Mouse (Mus musculus) lung, embryonic 14.5 days (tissue): ENCODE results near the gene Tacc3. TPM values are rescaled to one million over a fixed set of nuclear protein-coding genes. Genes with fewer than 3 reads are reported as not detected.

Experiments used
- ATAC-seq: fragments of 200-750 bp; cut with Nextera tagmentation; 2 replicates; pipeline ENCODE4 v1.8.0; 2017; ENCODE audit warnings: mild to moderate bottlenecking, moderate TSS enrichment, moderate library complexity; ENCODE audit not compliant: insufficient read depth
- DNase-seq: peaks from one replicate; pipeline ENCODE4 v3.0.0-alpha.2; 2015
- H3K27ac ChIP-seq: fragments of 300-500 bp; sonication (generic); 2 replicates; pipeline ENCODE4 v1.5.1; 2014; ENCODE audit warnings: low read depth, mild to moderate bottlenecking, moderate library complexity
- H3K27me3 ChIP-seq: fragments of 300-500 bp; sonication (generic); 2 replicates; pipeline ENCODE4 v1.6.1; 2014; ENCODE audit warnings: low read length, control low read depth; ENCODE audit not compliant: insufficient read depth
- H3K36me3 ChIP-seq: fragments of 300-500 bp; sonication (generic); 2 replicates; pipeline ENCODE4 v1.6.1; 2014; ENCODE audit warnings: control low read depth; ENCODE audit not compliant: insufficient read depth
- H3K4me1 ChIP-seq: fragments of 300-500 bp; sonication (generic); 2 replicates; pipeline ENCODE4 v1.6.1; 2014; ENCODE audit warnings: antibody characterized with exemption, control low read depth; ENCODE audit not compliant: insufficient read depth
- H3K4me2 ChIP-seq: fragments of 300-500 bp; sonication (generic); 2 replicates; pipeline ENCODE4 v1.6.1; 2014; ENCODE audit warnings: mild to moderate bottlenecking
- H3K4me3 ChIP-seq: fragments of 300-500 bp; sonication (generic); 2 replicates; pipeline ENCODE4 v1.5.1; 2014; ENCODE audit warnings: low read depth, low read length
- H3K9ac ChIP-seq: fragments of 300-500 bp; sonication (generic); 2 replicates; pipeline ENCODE4 v1.6.1; 2014
- H3K9me3 ChIP-seq: fragments of 300-500 bp; sonication (generic); 2 replicates; pipeline ENCODE4 v1.6.1; 2016; ENCODE audit warnings: low read depth, low read length, control low read depth
- CTCF ChIP-seq: IDR thresholded peaks from 2 replicates; pipeline ENCODE4 v1.5.1; 2016; ENCODE audit warnings: antibody characterized with exemption, low read depth
- WGBS: fragments of 180-500 bp; shearing (Covaris S2); extraction: QIAGEN DNeasy Blood & Tissue Kit; methylation state at CpG from one replicate; pipeline ENCODE4 v1.1.7; 2014; 5-methylcytosine and 5-hydroxymethylcytosine counted together
- polyA plus RNA-seq: library from polyadenylated mRNA; unstranded; fragments of >200 nt; fragmentation: Nextera tagmentation; extraction: Ambion mirVana; gene quantifications from 2 replicates; pipeline ENCODE4 v1.2.1, GENCODE M21; 2014

The Tacc3 gene
- polyA plus RNA-seq, 1 experiment from 2014 or later: 261 TPM

GRCm38 (mm10) chr5:33722266-33723018, 64.5 kb downstream of the Tacc3 start:
- Histone ChIP-seq H3K9me3 (no peaks in the 10 kb centered on the region), H3K4me1 (peaks cover 31% of the 10 kb centered on the region), H3K4me2 (peak overlapping the region; percentile 96), H3K27ac (peak overlapping the region; percentile 72), H3K9ac (peak overlapping the region; percentile 81), H3K27me3 (peaks cover 17% of the 10 kb centered on the region; the same call in 1 of the 2 replicates), H3K4me3 (peak overlapping the region; percentile 90), H3K36me3 (peaks cover 11% of the 10 kb centered on the region)
- no peak; the same call in 1 of the 2 replicates for TF ChIP-seq CTCF
- ATAC-seq (no peak), DNase-seq (peak; percentile 67)
- under 1% methylated on average over 53 of the region's 53 CpGs for WGBS

DNA sequence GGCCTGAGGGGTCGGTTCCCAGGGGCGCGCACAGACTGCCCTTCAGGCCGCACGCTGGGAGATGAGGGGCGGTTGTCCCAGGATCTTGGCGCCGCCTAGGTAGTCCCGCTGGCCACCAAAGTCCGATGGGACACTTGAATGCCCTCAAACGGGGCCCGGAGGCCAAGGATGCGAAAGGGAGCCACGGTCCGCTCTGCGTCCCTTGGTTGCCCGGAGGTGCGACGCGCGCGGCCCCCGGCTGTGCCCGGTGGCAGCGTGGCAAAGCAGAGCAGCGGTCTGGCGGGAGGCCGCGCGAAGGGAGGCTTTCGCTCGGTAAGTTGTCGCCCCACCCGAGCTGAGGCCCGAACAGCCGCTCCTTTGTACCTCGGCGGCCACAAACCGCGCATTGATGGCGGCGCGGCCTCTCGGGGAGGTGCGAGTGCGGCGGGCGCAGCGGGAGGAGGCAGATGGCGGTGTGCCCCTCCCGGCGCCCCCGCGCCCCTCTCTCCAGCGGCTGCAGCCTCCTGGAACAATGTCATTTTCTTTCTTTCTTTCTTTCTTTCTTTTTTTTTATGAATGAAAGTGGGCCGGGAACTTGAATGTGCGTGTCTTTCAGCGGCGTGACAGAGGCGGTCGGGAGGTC, 65.2 kb downstream of the Tacc3 start:
- no peak overlapping the region; the same call in 1 of the 2 replicates for H3K27ac ChIP-seq
- ATAC-seq (no peak), DNase-seq (peak; percentile 36)
- H3K4me1 ChIP-seq: peaks cover 31% of the 10 kb centered on the region
- peak overlapping the region; percentile 96 for H3K4me2 ChIP-seq
- H3K36me3 ChIP-seq: peaks cover 18% of the 10 kb centered on the region
- no peaks in the 10 kb centered on the region for H3K9me3 ChIP-seq
- WGBS: under 1% methylated on average over 58 of the region's 61 CpGs
- TF ChIP-seq CTCF: peak; percentile 53; the same call in 1 of the 2 replicates
- H3K9ac ChIP-seq: peak overlapping the region; percentile 81
- peaks cover 17% of the 10 kb centered on the region; the same call in 1 of the 2 replicates for H3K27me3 ChIP-seq
- peak overlapping the region; percentile 90 for H3K4me3 ChIP-seq

DNA sequence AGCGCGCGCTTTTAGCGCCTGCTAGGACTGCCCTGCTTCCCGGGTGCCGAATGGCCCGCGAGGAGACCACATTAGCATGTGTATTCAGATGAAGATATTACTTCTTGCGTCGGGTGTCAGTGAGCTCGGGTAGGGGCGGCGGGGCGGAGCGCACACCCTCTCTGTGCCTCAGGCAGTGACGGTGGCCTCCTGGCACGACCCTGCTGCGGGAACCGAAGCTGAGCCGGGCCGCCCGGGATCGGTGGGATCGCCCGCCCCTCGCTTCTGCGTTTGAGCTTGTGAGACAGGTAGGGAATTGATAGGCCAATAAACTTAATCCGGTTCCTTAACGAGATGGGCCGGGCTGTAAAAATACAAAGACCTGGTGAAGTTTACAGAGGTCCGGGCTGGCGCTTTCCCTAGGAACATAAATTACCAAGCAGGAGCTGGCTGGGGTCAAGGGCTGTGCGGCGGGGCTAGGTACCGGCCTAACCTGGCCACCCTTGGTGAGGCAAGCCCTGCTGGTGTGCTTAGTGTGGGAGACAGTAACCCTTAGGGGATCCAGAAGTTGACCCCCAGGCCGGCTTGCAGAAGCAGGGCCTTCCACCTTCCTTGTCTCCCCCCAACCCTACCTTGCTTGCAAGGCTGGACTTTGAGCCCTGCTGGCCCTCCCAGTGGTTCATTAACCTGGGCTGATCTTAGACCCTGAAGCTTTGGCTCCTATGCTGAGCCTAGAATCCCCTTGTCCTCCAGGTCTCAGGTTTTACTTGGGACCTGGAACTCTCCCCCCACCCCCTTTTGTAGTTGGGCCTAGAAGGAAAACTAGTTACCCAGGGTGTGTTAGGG, 65.9 kb downstream of the Tacc3 start:
- no peak overlapping the region for H3K27ac ChIP-seq
- 9% methylated on average over 36 of the region's 36 CpGs for WGBS
- peaks cover 17% of the 10 kb centered on the region; the same call in 1 of the 2 replicates for H3K27me3 ChIP-seq
- H3K9me3 ChIP-seq: no peaks in the 10 kb centered on the region
- peak overlapping the region; percentile 90 for H3K4me3 ChIP-seq
- TF ChIP-seq CTCF: no peak
- DNase-seq (no peak), ATAC-seq (no peak)
- peak overlapping the region; percentile 81 for H3K9ac ChIP-seq
- H3K4me1 ChIP-seq: peaks cover 31% of the 10 kb centered on the region
- H3K36me3 ChIP-seq: peaks cover 25% of the 10 kb centered on the region
- peak overlapping the region; percentile 96 for H3K4me2 ChIP-seq

- peaks cover 47% of the 10 kb centered on the region for H3K36me3 ChIP-seq
- WGBS: 50% methylated on average over 7 of the region's 7 CpGs
- H3K4me2 ChIP-seq: peak overlapping the region; percentile 96
- H3K27me3 ChIP-seq: peaks cover 17% of the 10 kb centered on the region; the same call in 1 of the 2 replicates
- no peak overlapping the region for H3K4me3 ChIP-seq
- H3K9me3 ChIP-seq: no peaks in the 10 kb centered on the region
- TF ChIP-seq CTCF: peak; percentile 42
- H3K27ac ChIP-seq: peak overlapping the region; percentile 81; the same call in 1 of the 2 replicates
- ATAC-seq (peak; percentile 70), DNase-seq (peak; percentile 91)
- no peak overlapping the region for H3K9ac ChIP-seq
- H3K4me1 ChIP-seq: peaks cover 28% of the 10 kb centered on the region
These were observed 68.2 kb downstream of the Tacc3 start for GRCm38 (mm10) chr5:33726081-33726647.

GRCm38 (mm10) chr5:33726891-33727290, 69.0 kb downstream of the Tacc3 start:
- ATAC-seq (no peak), DNase-seq (no peak)
- peaks cover 17% of the 10 kb centered on the region; the same call in 1 of the 2 replicates for H3K27me3 ChIP-seq
- 81% methylated on average over 1 of the region's 1 CpGs for WGBS
- H3K9me3 ChIP-seq: no peaks in the 10 kb centered on the region
- no peak overlapping the region for H3K4me3 ChIP-seq
- H3K4me1 ChIP-seq: peaks cover 24% of the 10 kb centered on the region
- no peak overlapping the region for H3K27ac ChIP-seq
- H3K36me3 ChIP-seq: peaks cover 54% of the 10 kb centered on the region
- no peak overlapping the region for H3K4me2 ChIP-seq
- no peak overlapping the region for H3K9ac ChIP-seq
- TF ChIP-seq CTCF: no peak

Other genes starting within 250 kb of the Tacc3 start
- not detected in 2 replicates for gene Nkx1-1, start 224.2 kb upstream of the Tacc3 start, polyA plus RNA-seq
- gene Fam53a, start 28.5 kb upstream of the Tacc3 start, polyA plus RNA-seq: 63.5 and 64.4 TPM in 2 replicates
- 0.26 and 0.31 TPM in 2 replicates for gene Gm9903, start 28.2 kb upstream of the Tacc3 start, polyA plus RNA-seq
- 265 and 275 TPM in 2 replicates for gene Slbp, start 5.6 kb upstream of the Tacc3 start, polyA plus RNA-seq
- 38.3 and 39.7 TPM in 2 replicates for gene Tmem129, start 288 bp downstream of the Tacc3 start, polyA plus RNA-seq
- 51.0 and 52.5 TPM in 2 replicates for gene Fgfr3, start 63.5 kb downstream of the Tacc3 start, polyA plus RNA-seq
- 50.2 and 53.7 TPM in 2 replicates for gene Letm1, start 124.7 kb downstream of the Tacc3 start, polyA plus RNA-seq
- gene Nsd2, start 162.6 kb downstream of the Tacc3 start, polyA plus RNA-seq: 70.1 and 77.4 TPM in 2 replicates